Mouse (Mus musculus): Measurements from ENCODE around the gene Tapbpl.

- TF ChIP-seq CTCF (IDR thresholded peaks at IDR 0.05; ENCODE audit: insufficient read depth, low read length), result no peak
- TF ChIP-seq POLR2A (IDR thresholded peaks at IDR 0.05; ENCODE audit: borderline replicate concordance, extremely low read depth, low read depth, low read length), result no peak
These were observed 28.4 kb upstream of the Tapbpl start for GRCm38 (mm10) chr6:125260006-125260555.

All from lung, adult 2 months (tissue).